Mouse (Mus musculus) liver, adult 2 months (tissue): ENCODE results near the gene Gm867.
A peak's percentile ranks its signal among the peaks of the same experiment; 100 is the strongest.

Experiments
- CTCF ChIP-seq: fragments of 200-500 bp; IDR thresholded peaks from 2 replicates; pipeline ENCODE4 v1.5.1; 2011; ENCODE audit warnings: low read depth, low read length, control low read depth
- POLR2A ChIP-seq: fragments of 200-500 bp; IDR thresholded peaks from 2 replicates; pipeline ENCODE4 v1.6.1; 2011; ENCODE audit warnings: low read length, control low read depth; ENCODE audit not compliant: insufficient read depth; ENCODE audit errors: extremely low read depth

DNA sequence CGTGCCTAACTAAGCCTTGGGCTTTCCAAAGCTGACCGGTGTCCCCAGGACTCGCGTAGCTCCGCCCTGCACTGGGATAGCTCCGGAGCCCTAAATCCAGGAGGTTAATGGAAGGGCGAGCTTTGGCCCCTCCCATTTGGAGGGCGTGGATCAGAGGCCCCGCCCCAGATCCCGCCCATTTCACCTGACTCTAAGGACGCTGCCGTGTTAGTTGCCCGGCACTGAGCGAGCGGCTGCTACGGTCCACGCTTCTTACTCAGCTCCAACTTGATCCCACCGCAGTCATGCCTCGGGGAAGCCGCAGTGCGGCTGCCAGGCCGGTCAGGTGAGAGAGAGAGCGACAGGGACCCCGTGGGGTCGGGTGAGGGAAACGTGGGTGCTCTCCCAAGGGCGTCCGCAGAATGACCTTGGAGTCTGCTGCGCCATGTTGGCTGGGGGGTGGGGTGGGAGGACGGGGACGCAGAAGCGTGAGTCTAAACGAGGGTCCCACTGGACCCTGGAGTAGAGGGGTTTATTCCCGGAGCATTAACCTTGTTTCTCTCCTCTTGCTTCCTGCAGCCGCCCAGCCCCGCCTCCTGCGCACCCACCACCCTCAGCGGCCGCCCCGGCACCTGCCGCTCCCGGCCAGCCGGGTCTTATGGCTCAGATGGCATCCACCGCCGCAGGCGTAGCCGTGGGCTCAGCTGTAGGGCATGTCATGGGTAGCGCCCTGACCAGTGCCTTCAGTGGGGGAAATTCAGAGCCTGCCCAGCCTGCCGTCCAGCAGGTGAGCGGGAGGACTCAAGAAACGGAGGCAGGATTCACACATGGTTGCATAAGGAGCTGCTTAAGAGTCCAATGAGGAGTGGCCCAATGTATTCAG lies 4.6 kb downstream of the Gm867 start, which contains the start of gene Mmp11:
- TF ChIP-seq CTCF, result no peak
- TF ChIP-seq POLR2A, result peak; percentile 95
